Mouse (Mus musculus) hindbrain, embryonic 16.5 days (tissue): ENCODE measurements around the gene Adamtsl4. TPM values are rescaled to one million over a fixed set of nuclear protein-coding genes. Genes with fewer than 3 reads are reported as not detected.

ENCODE experiments used
- microRNA-seq: library from miRNA; unstranded; fragments of <30 nt; microRNA quantifications from one replicate; pipeline ENCODE4, GENCODE M21; 2017
- polyA plus RNA-seq: library from polyadenylated mRNA; unstranded; fragments of >200 nt; fragmentation: Nextera tagmentation; extraction: Ambion mirVana; gene quantifications from 2 replicates; pipeline ENCODE4 v1.2.1, GENCODE M21; 2015

Adamtsl4 gene
- polyA plus RNA-seq, 1 experiment from 2014 or later, result 1.4 TPM

Small RNA genes lying within 50 kb of the gene (microRNA-seq; reads per million reads assigned to microRNA genes)
- not detected for gene Mir7014

Other genes with a start within 250 kb of the Adamtsl4 start
- gene Ctsk, start 188.7 kb downstream of the Adamtsl4 start, polyA plus RNA-seq, result 8.4 and 10.0 TPM in 2 replicates
- gene Ctss, start 161.1 kb downstream of the Adamtsl4 start, polyA plus RNA-seq, result 11.6 and 16.3 TPM in 2 replicates
- not detected in 2 replicates for gene Hormad1, start 128.2 kb downstream of the Adamtsl4 start, polyA plus RNA-seq
- 25.6 and 28.2 TPM in 2 replicates for gene Golph3l, start 99.0 kb downstream of the Adamtsl4 start, polyA plus RNA-seq
- gene Ensa, start 62.9 kb downstream of the Adamtsl4 start, polyA plus RNA-seq, result 109 and 118 TPM in 2 replicates
- gene Mcl1, start 29.1 kb downstream of the Adamtsl4 start, polyA plus RNA-seq, result 20.2 and 39.4 TPM in 2 replicates
- 10.3 and 12.8 TPM in 2 replicates for gene Ecm1, start 51.7 kb upstream of the Adamtsl4 start, polyA plus RNA-seq
- gene Tars2, start 72.3 kb upstream of the Adamtsl4 start, polyA plus RNA-seq, result 50.1 and 50.8 TPM in 2 replicates
- 17.6 and 18.7 TPM in 2 replicates for gene Rprd2, start 130.9 kb upstream of the Adamtsl4 start, polyA plus RNA-seq
- 30.8 and 35.6 TPM in 2 replicates for gene Prpf3, start 168.0 kb upstream of the Adamtsl4 start, polyA plus RNA-seq
- 251 and 276 TPM in 2 replicates for gene Mrps21, start 183.6 kb upstream of the Adamtsl4 start, polyA plus RNA-seq
- 5.1 and 6.1 TPM in 2 replicates for gene Ciart, start 194.3 kb upstream of the Adamtsl4 start, polyA plus RNA-seq
- gene BC028528, start 204.1 kb upstream of the Adamtsl4 start, polyA plus RNA-seq, result 17.2 and 21.4 TPM in 2 replicates
- 30.1 and 31.8 TPM in 2 replicates for gene Aph1a, start 206.1 kb upstream of the Adamtsl4 start, polyA plus RNA-seq
- 16.1 and 16.9 TPM in 2 replicates for gene Car14, start 216.8 kb upstream of the Adamtsl4 start, polyA plus RNA-seq
- gene Anp32e, start 241.3 kb upstream of the Adamtsl4 start, polyA plus RNA-seq, result 110 and 118 TPM in 2 replicates